In genomic region chr17:35258492-35259478, GRCm38 (mm10) we compare ENCODE assay signal across 9 mouse cellular contexts. TPM values are rescaled to one million over a fixed set of nuclear protein-coding genes. Genes with fewer than 3 reads are reported as not detected.
DNase-seq lines count a peak whose midpoint lies in the region; ATAC-seq and TF ChIP-seq lines count a peak whose summit lies in the region.
"Had no signal": no experiment of that assay in that cellular context is flagged by ENCODE, and none has a peak within 500 bp of the region (broad histone marks: within the 10 kb centered on the region; RNA-seq: fewer than 3 reads in every experiment).

No protein-coding gene starts in this region.

- WGBS in heart, embryonic 12.5 days, result 53% methylated on average over 14 of the region's 14 CpGs
- WGBS in liver, embryonic 14.5 days (ENCODE audit: insufficient replicate concordance), result 23% methylated on average over 13 of the region's 14 CpGs
- 68% methylated on average over 13 of the region's 14 CpGs for WGBS in midbrain, embryonic 14.5 days
- 66% methylated on average over 13 of the region's 14 CpGs for WGBS in forebrain, embryonic 14.5 days

- no peak for TF ChIP-seq EP300 in liver, embryonic 14.5 days (IDR thresholded peaks at IDR 0.05; ENCODE audit: low read depth)

- peaks cover 34% of the 10 kb centered on the region for H3K27me3 ChIP-seq in heart, embryonic 12.5 days (replicated peaks)
- H3K27me3 ChIP-seq in liver, embryonic 14.5 days (ENCODE audit: control insufficient read depth, insufficient read depth, low read length), result no peaks in the 10 kb centered on the region
- peaks cover 1% of the 10 kb centered on the region; the same call in 1 of the 2 replicates for H3K27me3 ChIP-seq in midbrain, embryonic 14.5 days (ENCODE audit: control insufficient read depth, insufficient read depth, low read length)
- H3K27me3 ChIP-seq in forebrain, embryonic 14.5 days (replicated peaks; ENCODE audit: control insufficient read depth, insufficient read depth, low read length), result 0 out of 2 replicates have a peak, but pooled peaks cover 3% of the 10 kb centered on the region

- H3K4me2 ChIP-seq in heart, embryonic 12.5 days, result peak overlapping the region; percentile 63; the same call in 1 of the 2 replicates
- peak overlapping the region; percentile 79 for H3K4me2 ChIP-seq in liver, embryonic 14.5 days (ENCODE audit: low read depth)
- H3K4me2 ChIP-seq in midbrain, embryonic 14.5 days (ENCODE audit: low read length), result no peak overlapping the region
- no peak overlapping the region for H3K4me2 ChIP-seq in forebrain, embryonic 14.5 days (ENCODE audit: low read length)

- no peak for ATAC-seq in heart, embryonic 12.5 days (ENCODE audit: insufficient number of reproducible peaks, low FRiP score)
- ATAC-seq in liver, embryonic 14.5 days (ENCODE audit: insufficient read depth), result no peak
- ATAC-seq in midbrain, embryonic 14.5 days (ENCODE audit: low FRiP score, low TSS enrichment), result no peak
- ATAC-seq in forebrain, embryonic 14.5 days, result no peak

- peaks cover 7% of the 10 kb centered on the region; the same call in 1 of the 2 replicates for H3K4me1 ChIP-seq in heart, embryonic 12.5 days (replicated peaks)
- H3K4me1 ChIP-seq in liver, embryonic 14.5 days (replicated peaks; ENCODE audit: control insufficient read depth in 2 of 2, insufficient read depth in 2 of 2, low read length in 1 of 2), result peaks cover 3 to 20% of the 10 kb centered on the region in 2 experiments
- H3K4me1 ChIP-seq in midbrain, embryonic 14.5 days (ENCODE audit: control insufficient read depth, insufficient read depth, low read length), result no peaks in the 10 kb centered on the region
- H3K4me1 ChIP-seq in forebrain, embryonic 14.5 days (ENCODE audit: control insufficient read depth, insufficient read depth, low read length), result no peaks in the 10 kb centered on the region
- H3K4me1 ChIP-seq: embryonic facial prominence, embryonic 12.5 days had no signal

- H3K4me3 ChIP-seq in heart, embryonic 12.5 days, result no peak overlapping the region
- no peak overlapping the region for H3K4me3 ChIP-seq in liver, embryonic 14.5 days (ENCODE audit: insufficient read depth in 1 of 2, low read depth in 2 of 2, low read length in 2 of 2)
- H3K4me3 ChIP-seq in midbrain, embryonic 14.5 days (replicated peaks; ENCODE audit: low read depth, low read length), result no peak overlapping the region
- H3K4me3 ChIP-seq in forebrain, embryonic 14.5 days (ENCODE audit: low read depth, low read length), result no peak overlapping the region

- H3K36me3 ChIP-seq in heart, embryonic 12.5 days, result peaks cover 6% of the 10 kb centered on the region
- peaks cover 2% of the 10 kb centered on the region for H3K36me3 ChIP-seq in liver, embryonic 14.5 days (replicated peaks; ENCODE audit: control insufficient read depth, insufficient read depth, low read depth)
- H3K36me3 ChIP-seq in midbrain, embryonic 14.5 days (ENCODE audit: control insufficient read depth, insufficient read depth, low read length), result peaks cover 5% of the 10 kb centered on the region
- H3K36me3 ChIP-seq in forebrain, embryonic 14.5 days (ENCODE audit: control insufficient read depth, insufficient read depth, low read length), result peaks cover 10% of the 10 kb centered on the region

- peak; percentile 53 for DNase-seq in urinary bladder, postnatal 14 days (ENCODE audit: low spot score)
- no peak for DNase-seq in urinary bladder, postnatal 10 days (ENCODE audit: low spot score)
- DNase-seq in liver, embryonic 14.5 days (ENCODE audit: low read depth in 3 of 3, low spot score in 3 of 3), result peak in 1 of 3 experiments; percentile 46
- DNase-seq in spleen, adult 12 weeks (ENCODE audit: low spot score), result peak; percentile 55
- no peak for DNase-seq in midbrain, embryonic 14.5 days
- DNase-seq in forebrain, embryonic 14.5 days (ENCODE audit: low spot score), result no peak
- no peak for DNase-seq in right cerebral cortex, postnatal 14 days

- H3K9ac ChIP-seq in heart, embryonic 12.5 days, result no peak overlapping the region
- H3K9ac ChIP-seq in liver, embryonic 14.5 days (replicated peaks), result no peak overlapping the region
- no peak overlapping the region for H3K9ac ChIP-seq in midbrain, embryonic 14.5 days (replicated peaks; ENCODE audit: low read length)
- no peak overlapping the region for H3K9ac ChIP-seq in forebrain, embryonic 14.5 days (ENCODE audit: low read length)
- H3K9ac ChIP-seq: embryonic facial prominence, embryonic 12.5 days had no signal

- no peaks in the 10 kb centered on the region for H3K9me3 ChIP-seq in heart, embryonic 12.5 days (replicated peaks)
- H3K9me3 ChIP-seq in liver, embryonic 14.5 days (ENCODE audit: control insufficient read depth, low read length), result no peaks in the 10 kb centered on the region
- H3K9me3 ChIP-seq in midbrain, embryonic 14.5 days (ENCODE audit: control insufficient read depth, low read length), result no peaks in the 10 kb centered on the region
- no peaks in the 10 kb centered on the region for H3K9me3 ChIP-seq in forebrain, embryonic 14.5 days (replicated peaks; ENCODE audit: control insufficient read depth, low read length)
- H3K9me3 ChIP-seq: embryonic facial prominence, embryonic 12.5 days had no signal

- no peak overlapping the region for H3K27ac ChIP-seq in heart, embryonic 12.5 days (ENCODE audit: poor library complexity, severe bottlenecking)
- no peak overlapping the region for H3K27ac ChIP-seq in liver, embryonic 14.5 days
- H3K27ac ChIP-seq in midbrain, embryonic 14.5 days (replicated peaks; ENCODE audit: low read depth, low read length), result no peak overlapping the region
- no peak overlapping the region for H3K27ac ChIP-seq in forebrain, embryonic 14.5 days (ENCODE audit: low read depth, low read length)
- H3K27ac ChIP-seq: embryonic facial prominence, embryonic 12.5 days had no signal

- no peak; the same call in 1 of the 2 replicates for TF ChIP-seq CTCF in liver, embryonic 14.5 days (IDR thresholded peaks at IDR 0.05; ENCODE audit: low read depth)

RNA-seq across cellular contexts. Expression of gene H2-D1, which starts 3.7 kb away (rescaled TPM):
- 30.2 and 32.8 TPM in 2 replicates for polyA plus RNA-seq in heart, embryonic 12.5 days (2016; fragmentation: Nextera tagmentation; extraction: Ambion mirVana)
- 29.2 and 37.1 TPM in 2 replicates for polyA plus RNA-seq in liver, embryonic 14.5 days (2012; rRNA removed)
- 55.6 and 57.2 TPM in 2 replicates for polyA plus RNA-seq in liver, embryonic 14.5 days (2014; fragmentation: Nextera tagmentation; extraction: Ambion mirVana)
- polyA plus RNA-seq in midbrain, embryonic 14.5 days (2014; fragmentation: Nextera tagmentation; extraction: Ambion mirVana), result 68.5 and 74.3 TPM in 2 replicates
- 37.5 and 44.2 TPM in 2 replicates for polyA plus RNA-seq in forebrain, embryonic 14.5 days (2014; fragmentation: Nextera tagmentation; extraction: Ambion mirVana)

RNA-seq across cellular contexts. Expression of gene Ddx39b, which starts 17.2 kb away (rescaled TPM):
- 282 and 285 TPM in 2 replicates for polyA plus RNA-seq in heart, embryonic 12.5 days (2016; fragmentation: Nextera tagmentation; extraction: Ambion mirVana)
- polyA plus RNA-seq in liver, embryonic 14.5 days (2012; rRNA removed), result 161 and 199 TPM in 2 replicates
- 127 and 143 TPM in 2 replicates for polyA plus RNA-seq in liver, embryonic 14.5 days (2014; fragmentation: Nextera tagmentation; extraction: Ambion mirVana)
- polyA plus RNA-seq in midbrain, embryonic 14.5 days (2014; fragmentation: Nextera tagmentation; extraction: Ambion mirVana), result 386 and 390 TPM in 2 replicates
- polyA plus RNA-seq in forebrain, embryonic 14.5 days (2014; fragmentation: Nextera tagmentation; extraction: Ambion mirVana), result 478 and 489 TPM in 2 replicates

RNA-seq across cellular contexts. Expression of gene Nfkbil1, which starts 23.2 kb away (rescaled TPM):
- 9.0 and 9.8 TPM in 2 replicates for polyA plus RNA-seq in heart, embryonic 12.5 days (2016; fragmentation: Nextera tagmentation; extraction: Ambion mirVana)
- polyA plus RNA-seq in liver, embryonic 14.5 days (2012; rRNA removed), result 3.6 and 4.2 TPM in 2 replicates
- 1.1 and 1.3 TPM in 2 replicates for polyA plus RNA-seq in liver, embryonic 14.5 days (2014; fragmentation: Nextera tagmentation; extraction: Ambion mirVana)
- polyA plus RNA-seq in midbrain, embryonic 14.5 days (2014; fragmentation: Nextera tagmentation; extraction: Ambion mirVana), result 3.8 and 7.3 TPM in 2 replicates
- polyA plus RNA-seq in forebrain, embryonic 14.5 days (2014; fragmentation: Nextera tagmentation; extraction: Ambion mirVana), result 5.1 and 5.2 TPM in 2 replicates

RNA-seq across cellular contexts. Expression of gene Atp6v1g2, which starts 25.3 kb away (rescaled TPM):
- polyA plus RNA-seq in heart, embryonic 12.5 days (2016; fragmentation: Nextera tagmentation; extraction: Ambion mirVana), result 10.0 and 12.5 TPM in 2 replicates
- 1.8 and 1.9 TPM in 2 replicates for polyA plus RNA-seq in liver, embryonic 14.5 days (2012; rRNA removed)
- 0.76 and 0.97 TPM in 2 replicates for polyA plus RNA-seq in liver, embryonic 14.5 days (2014; fragmentation: Nextera tagmentation; extraction: Ambion mirVana)
- 78.1 and 99.0 TPM in 2 replicates for polyA plus RNA-seq in midbrain, embryonic 14.5 days (2014; fragmentation: Nextera tagmentation; extraction: Ambion mirVana)
- polyA plus RNA-seq in forebrain, embryonic 14.5 days (2014; fragmentation: Nextera tagmentation; extraction: Ambion mirVana), result 44.0 and 61.1 TPM in 2 replicates

RNA-seq across cellular contexts. Expression of gene Gm16181, which starts 38.2 kb away (rescaled TPM):
- polyA plus RNA-seq in heart, embryonic 12.5 days (2016; fragmentation: Nextera tagmentation; extraction: Ambion mirVana), result 0.55 TPM in 1 of 2 replicates, not detected in the other
- polyA plus RNA-seq in liver, embryonic 14.5 days (2012; rRNA removed), result 0.19 and 0.21 TPM in 2 replicates
- polyA plus RNA-seq in liver, embryonic 14.5 days (2014; fragmentation: Nextera tagmentation; extraction: Ambion mirVana), result not detected in 2 replicates
- polyA plus RNA-seq in midbrain, embryonic 14.5 days (2014; fragmentation: Nextera tagmentation; extraction: Ambion mirVana), result not detected in 2 replicates
- not detected in 2 replicates for polyA plus RNA-seq in forebrain, embryonic 14.5 days (2014; fragmentation: Nextera tagmentation; extraction: Ambion mirVana)
- polyA plus RNA-seq: embryonic facial prominence, embryonic 12.5 days had no signal

Comparison
In these comparisons a context has a peak if more than half of its experiments do, and no peak if none do; other contexts are left out.
1. DNase-seq: peak in urinary bladder, postnatal 14 days (single experiment) and spleen, adult 12 weeks (single experiment); none in urinary bladder, postnatal 10 days (single experiment), midbrain, embryonic 14.5 days (single experiment), forebrain, embryonic 14.5 days (single experiment) and right cerebral cortex, postnatal 14 days (single experiment).
2. H3K4me2 ChIP-seq: peak in heart, embryonic 12.5 days (single experiment) and liver, embryonic 14.5 days (single experiment); none in midbrain, embryonic 14.5 days (single experiment) and forebrain, embryonic 14.5 days (single experiment).